Mouse (Mus musculus): ENCODE measurements around the gene Slc45a2. TPM values are rescaled to one million over a fixed set of nuclear protein-coding genes. Genes with fewer than 3 reads are reported as not detected.

Gene Slc45a2
- 0.04 and 0.05 TPM in 2 replicates for polyA plus RNA-seq (2015; fragmentation: Nextera tagmentation; extraction: Ambion mirVana)

DNA sequence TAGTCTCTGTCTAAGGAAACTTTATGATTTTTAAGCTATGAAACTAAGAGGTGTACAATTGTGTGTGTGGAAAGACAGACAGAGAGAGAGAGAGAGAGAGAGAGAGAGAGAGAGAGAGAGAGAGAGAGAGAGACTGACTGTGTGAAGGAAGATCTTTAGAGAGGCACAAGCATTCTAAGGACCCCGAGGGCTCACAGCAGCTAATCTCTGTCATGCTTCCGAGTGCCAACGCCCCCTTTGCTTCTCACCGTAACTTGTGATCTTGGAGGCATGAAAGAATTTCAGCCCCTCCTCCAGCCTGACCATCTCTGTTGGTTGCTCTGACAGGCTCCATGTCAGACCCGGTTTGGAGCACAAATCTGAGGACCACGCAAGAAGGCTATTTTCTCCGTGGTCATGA is at the start of gene Slc45a2:
Slc45a2 (plus strand) TSS at position 301 of the 400 bp plus-strand sequence.
- Histone ChIP-seq H3K27me3 (ENCODE audit: insufficient read depth, low read length) (no peaks in the 10 kb centered on the region), H3K9me3 (ENCODE audit: low read length) (no peaks in the 10 kb centered on the region), H3K4me2 (ENCODE audit: low read depth, low read length) (no peak within 1 kb of the TSS), H3K4me1 (ENCODE audit: insufficient read depth) (no peaks in the 10 kb centered on the region), H3K9ac (replicated peaks) (no peak within 1 kb of the TSS), H3K27ac (ENCODE audit: low read depth) (no peak within 1 kb of the TSS), H3K4me3 (ENCODE audit: low read depth, low read length) (no peak within 1 kb of the TSS), H3K36me3 (replicated peaks; ENCODE audit: insufficient read depth, low read length) (peaks cover 6% of the 10 kb centered on the region; the same call in 1 of the 2 replicates)
- TF ChIP-seq CTCF (IDR thresholded peaks at IDR 0.05; ENCODE audit: low read depth): no peak
- no peak for TF ChIP-seq EP300 (IDR thresholded peaks at IDR 0.05; ENCODE audit: low read depth)
- ATAC-seq: no peak
- DNase-seq: no peak
- WGBS (ENCODE audit: insufficient replicate concordance): 64% methylated on average over 7 of the region's 7 CpGs

DNA sequence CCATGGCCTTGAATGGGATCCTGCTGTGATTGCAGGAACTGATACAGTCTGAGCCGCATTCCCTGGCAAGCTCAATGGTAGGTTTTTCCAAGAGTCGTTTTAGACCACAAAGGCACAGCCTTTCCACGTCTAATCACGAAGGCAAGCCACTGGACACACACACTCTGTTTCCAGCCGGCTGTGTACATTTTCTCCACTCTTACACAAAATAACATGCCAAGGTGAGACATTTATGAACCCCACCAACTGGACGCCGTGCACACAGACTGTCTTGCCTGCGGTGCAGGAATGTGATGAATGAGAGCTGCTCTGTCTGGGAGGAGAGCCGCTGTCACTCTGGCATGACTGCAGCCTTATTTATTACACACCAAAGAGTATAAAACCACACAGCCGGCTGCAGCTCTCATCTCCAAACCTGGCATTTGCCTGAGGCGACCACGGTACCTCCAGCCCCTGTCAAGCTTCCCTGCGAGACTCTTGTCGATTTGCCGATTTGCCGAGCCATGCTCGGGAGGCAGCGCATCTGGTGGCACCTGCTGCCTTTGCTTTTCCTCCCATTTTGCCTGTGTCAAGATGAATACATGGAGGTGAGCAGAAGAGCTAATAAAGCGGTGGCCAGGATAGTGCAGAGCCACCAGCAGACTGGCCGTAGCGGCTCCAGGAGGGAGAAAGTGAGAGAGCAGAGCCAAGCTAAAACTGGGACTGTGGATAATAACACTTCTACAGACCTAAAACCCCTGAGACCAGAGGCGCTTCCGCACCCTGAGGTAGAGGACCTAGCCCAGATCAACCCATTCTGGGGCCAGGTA is 48.4 kb upstream of the Slc45a2 start, which contains the start of gene C1qtnf3:
C1qtnf3 (plus strand) TSS at position 382 of the 809 bp plus-strand sequence.
- H3K9me3 ChIP-seq (ENCODE audit: low read length): no peaks in the 10 kb centered on the region
- no peak within 1 kb of the TSS for H3K4me3 ChIP-seq (ENCODE audit: low read depth, low read length)
- WGBS (ENCODE audit: insufficient replicate concordance): 79% methylated on average over 23 of the region's 23 CpGs
- H3K36me3 ChIP-seq (replicated peaks; ENCODE audit: insufficient read depth, low read length): no peaks in the 10 kb centered on the region
- no peak within 1 kb of the TSS for H3K4me2 ChIP-seq (ENCODE audit: low read depth, low read length)
- H3K27me3 ChIP-seq (ENCODE audit: insufficient read depth, low read length): no peaks in the 10 kb centered on the region
- TF ChIP-seq EP300 (IDR thresholded peaks at IDR 0.05; ENCODE audit: low read depth) (no peak), CTCF (IDR thresholded peaks at IDR 0.05; ENCODE audit: low read depth) (no peak)
- H3K4me1 ChIP-seq (ENCODE audit: insufficient read depth): peaks cover 19% of the 10 kb centered on the region
- H3K9ac ChIP-seq (replicated peaks): no peak within 1 kb of the TSS
- ATAC-seq (no peak), DNase-seq (no peak)
- no peak within 1 kb of the TSS for H3K27ac ChIP-seq (ENCODE audit: low read depth)

DNA sequence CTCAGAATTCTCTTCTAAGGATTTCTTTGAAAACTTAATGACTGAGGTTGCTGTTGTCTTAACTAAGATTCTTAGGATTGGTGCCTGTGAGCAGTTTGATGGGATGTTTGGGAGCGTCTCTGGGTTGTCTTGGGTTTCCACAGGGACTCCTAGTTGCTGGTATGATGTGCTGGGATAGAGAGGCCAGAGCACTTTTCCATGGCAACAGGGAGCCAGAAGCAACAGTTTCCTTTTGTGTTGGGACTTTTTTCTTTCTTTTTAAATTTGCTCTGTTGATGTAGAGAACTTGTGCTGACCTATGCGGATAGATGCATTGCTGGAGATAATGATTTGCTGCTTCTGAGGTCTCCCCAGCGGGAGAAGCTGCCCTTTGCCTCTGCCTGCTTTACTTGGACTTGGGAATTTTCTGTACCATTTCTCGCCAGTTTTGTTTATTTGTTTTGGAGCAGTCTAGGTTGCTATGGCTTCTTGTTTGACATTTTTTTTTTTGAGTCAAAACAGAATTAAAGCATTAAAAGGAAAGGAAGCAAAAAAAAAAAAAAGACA is 47.7 kb upstream of the Slc45a2 start:
- Histone ChIP-seq H3K4me2 (ENCODE audit: low read depth, low read length) (no peak overlapping the region), H3K9me3 (ENCODE audit: low read length) (no peaks in the 10 kb centered on the region), H3K9ac (replicated peaks) (no peak overlapping the region), H3K36me3 (replicated peaks; ENCODE audit: insufficient read depth, low read length) (no peaks in the 10 kb centered on the region), H3K4me1 (ENCODE audit: insufficient read depth) (peaks cover 16% of the 10 kb centered on the region), H3K27ac (ENCODE audit: low read depth) (no peak overlapping the region), H3K4me3 (ENCODE audit: low read depth, low read length) (no peak overlapping the region), H3K27me3 (ENCODE audit: insufficient read depth, low read length) (no peaks in the 10 kb centered on the region)
- no peak for TF ChIP-seq EP300 (IDR thresholded peaks at IDR 0.05; ENCODE audit: low read depth)
- TF ChIP-seq CTCF (IDR thresholded peaks at IDR 0.05; ENCODE audit: low read depth): no peak
- 50% methylated on average over 4 of the region's 4 CpGs for WGBS (ENCODE audit: insufficient replicate concordance)
- ATAC-seq: no peak
- DNase-seq: no peak

DNA sequence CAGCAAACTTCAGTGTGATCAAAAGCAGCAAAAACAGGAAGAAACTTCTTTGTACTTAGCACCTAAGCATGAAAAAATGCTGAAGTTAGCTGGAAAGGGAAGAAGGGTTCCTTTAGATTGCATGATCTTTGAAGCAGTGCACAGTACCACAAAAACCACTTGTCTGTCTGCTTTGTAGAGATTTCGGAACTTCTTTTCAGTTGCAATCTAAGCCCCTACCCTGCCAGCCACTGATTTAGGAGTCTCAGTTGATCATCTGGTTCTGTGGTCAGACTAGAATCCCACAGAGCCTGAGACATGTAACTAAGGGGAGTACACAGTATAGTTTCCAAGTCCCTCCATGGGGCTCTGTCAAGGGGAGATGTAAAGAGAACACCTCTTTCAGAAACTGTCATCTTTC is 47.1 kb upstream of the Slc45a2 start:
- TF ChIP-seq CTCF (IDR thresholded peaks at IDR 0.05; ENCODE audit: low read depth): no peak
- TF ChIP-seq EP300 (IDR thresholded peaks at IDR 0.05; ENCODE audit: low read depth): no peak
- Histone ChIP-seq H3K9ac (replicated peaks) (no peak overlapping the region), H3K9me3 (ENCODE audit: low read length) (no peaks in the 10 kb centered on the region), H3K27ac (ENCODE audit: low read depth) (no peak overlapping the region), H3K4me1 (ENCODE audit: insufficient read depth) (peaks cover 19% of the 10 kb centered on the region), H3K4me2 (ENCODE audit: low read depth, low read length) (no peak overlapping the region), H3K36me3 (replicated peaks; ENCODE audit: insufficient read depth, low read length) (no peaks in the 10 kb centered on the region), H3K27me3 (ENCODE audit: insufficient read depth, low read length) (no peaks in the 10 kb centered on the region), H3K4me3 (ENCODE audit: low read depth, low read length) (no peak overlapping the region)
- ATAC-seq (no peak), DNase-seq (no peak)
- 40% methylated on average over 1 of the region's 1 CpGs for WGBS (ENCODE audit: insufficient replicate concordance)

DNA sequence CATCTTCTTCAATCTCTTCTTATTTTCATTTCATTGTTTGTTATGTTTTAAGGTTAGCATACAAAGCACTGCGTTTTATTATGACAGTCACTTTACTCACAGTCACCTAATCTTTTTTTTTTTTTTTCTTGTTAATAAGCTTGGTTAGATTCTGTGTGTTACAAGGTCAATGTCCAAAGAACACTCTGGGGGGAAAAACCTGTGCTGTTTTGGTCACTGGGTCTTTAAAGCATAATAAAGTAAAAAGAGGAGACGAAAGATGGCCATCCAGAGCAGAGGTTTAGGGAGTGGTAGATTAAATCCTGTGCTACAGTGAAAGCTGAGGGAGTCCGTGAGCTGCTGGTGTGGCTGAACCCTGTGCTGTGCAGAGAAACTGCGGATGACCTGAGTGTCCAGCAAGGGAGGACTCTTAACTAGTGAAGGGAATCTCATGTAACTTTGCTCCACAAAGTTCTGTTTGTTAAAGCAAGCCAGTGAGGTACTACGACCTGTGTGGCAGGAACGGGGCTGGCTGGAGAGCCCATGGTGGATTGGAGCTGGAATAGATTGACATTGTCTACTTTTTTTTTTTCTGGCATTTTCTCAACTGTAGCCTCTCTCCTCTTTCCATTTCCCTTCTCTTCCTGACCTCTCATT is 46.0 kb upstream of the Slc45a2 start:
- Histone ChIP-seq H3K9me3 (ENCODE audit: low read length) (no peaks in the 10 kb centered on the region), H3K4me1 (ENCODE audit: insufficient read depth) (peaks cover 19% of the 10 kb centered on the region), H3K4me3 (ENCODE audit: low read depth, low read length) (no peak overlapping the region), H3K9ac (replicated peaks) (no peak overlapping the region), H3K27ac (ENCODE audit: low read depth) (peak overlapping the region; percentile 80), H3K36me3 (replicated peaks; ENCODE audit: insufficient read depth, low read length) (no peaks in the 10 kb centered on the region), H3K27me3 (ENCODE audit: insufficient read depth, low read length) (no peaks in the 10 kb centered on the region), H3K4me2 (ENCODE audit: low read depth, low read length) (peak overlapping the region; percentile 45; the same call in 1 of the 2 replicates)
- TF ChIP-seq CTCF (IDR thresholded peaks at IDR 0.05; ENCODE audit: low read depth) (no peak), EP300 (IDR thresholded peaks at IDR 0.05; ENCODE audit: low read depth) (no peak)
- no peak for DNase-seq
- peak; percentile 35 for ATAC-seq
- 58% methylated on average over 6 of the region's 6 CpGs for WGBS (ENCODE audit: insufficient replicate concordance)

DNA sequence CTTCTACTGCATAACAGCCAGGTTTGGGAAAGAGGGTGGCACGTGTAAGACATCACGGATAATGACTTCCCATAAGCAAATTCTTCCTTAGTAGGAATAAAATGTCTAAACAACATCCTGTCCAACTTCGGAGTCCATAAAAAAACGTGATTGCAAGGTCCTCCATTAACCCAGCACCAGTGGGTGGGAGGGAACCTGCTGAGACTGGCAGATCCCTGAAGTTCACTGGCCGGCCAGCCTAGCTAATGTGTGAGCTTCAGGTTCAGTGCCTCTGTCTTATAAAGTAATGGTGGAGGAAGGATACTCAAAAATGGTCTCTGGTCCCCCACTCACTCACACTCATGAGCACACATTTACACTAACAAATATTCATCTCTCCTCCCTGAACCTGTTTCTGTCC is 45.4 kb upstream of the Slc45a2 start:
- Histone ChIP-seq H3K4me2 (ENCODE audit: low read depth, low read length) (no peak overlapping the region), H3K36me3 (replicated peaks; ENCODE audit: insufficient read depth, low read length) (no peaks in the 10 kb centered on the region), H3K27me3 (ENCODE audit: insufficient read depth, low read length) (no peaks in the 10 kb centered on the region), H3K9ac (replicated peaks) (no peak overlapping the region), H3K4me1 (ENCODE audit: insufficient read depth) (peaks cover 19% of the 10 kb centered on the region), H3K4me3 (ENCODE audit: low read depth, low read length) (no peak overlapping the region), H3K9me3 (ENCODE audit: low read length) (no peaks in the 10 kb centered on the region), H3K27ac (ENCODE audit: low read depth) (peak overlapping the region; percentile 80)
- TF ChIP-seq CTCF (IDR thresholded peaks at IDR 0.05; ENCODE audit: low read depth): no peak
- no peak for TF ChIP-seq EP300 (IDR thresholded peaks at IDR 0.05; ENCODE audit: low read depth)
- no peak for ATAC-seq
- DNase-seq: no peak
- WGBS (ENCODE audit: insufficient replicate concordance): 41% methylated on average over 5 of the region's 5 CpGs

Data from liver, postnatal 0 days (tissue).